Mouse (Mus musculus) heart, embryonic 16.5 days (tissue): ENCODE measurements at regions not wholly inside any gene's neighbourhood (a gene's known extent, or its start where the extent isn't known, plus 50 kb on each side); places are given as distances from the start of the nearest gene placed in this dataset.

ENCODE experiments used
- ATAC-seq: fragments of 200-750 bp; cut with Nextera tagmentation; replicated peaks from 2 replicates; pipeline ENCODE4 v1.8.0; 2017; ENCODE audit warnings: moderate number of reproducible peaks; ENCODE audit not compliant: insufficient read depth, low FRiP score; ENCODE audit errors: extremely low read depth
- H3K27ac ChIP-seq: fragments of 300-500 bp; sonication (generic); 2 replicates; pipeline ENCODE4 v1.5.1; 2014; ENCODE audit warnings: mild to moderate bottlenecking, low read length, control low read depth, moderate library complexity
- H3K27me3 ChIP-seq: fragments of 300-500 bp; sonication (generic); 2 replicates; pipeline ENCODE4 v1.6.1; 2014; ENCODE audit warnings: low read length, mixed read lengths; ENCODE audit not compliant: control insufficient read depth, insufficient read depth
- H3K36me3 ChIP-seq: fragments of 300-500 bp; sonication (generic); 2 replicates; pipeline ENCODE4 v1.6.1; 2014; ENCODE audit not compliant: control insufficient read depth, insufficient read depth
- H3K4me1 ChIP-seq: fragments of 300-500 bp; sonication (generic); 2 replicates; pipeline ENCODE4 v1.6.1; 2014; ENCODE audit warnings: low read length, mixed read lengths; ENCODE audit not compliant: control insufficient read depth, insufficient read depth
- H3K4me2 ChIP-seq: fragments of 300-500 bp; sonication (generic); 2 replicates; pipeline ENCODE4 v1.6.1; 2014; ENCODE audit warnings: low read depth, mild to moderate bottlenecking, control low read depth, low read length
- H3K4me3 ChIP-seq: fragments of 300-500 bp; sonication (generic); 2 replicates; pipeline ENCODE4 v1.5.1; 2014; ENCODE audit warnings: mild to moderate bottlenecking, control low read depth, low read length
- H3K9ac ChIP-seq: fragments of 300-500 bp; sonication (generic); 2 replicates; pipeline ENCODE4 v1.6.1; 2014; ENCODE audit warnings: low read length, control low read depth
- H3K9me3 ChIP-seq: fragments of 300-500 bp; sonication (generic); replicated peaks from 2 replicates; pipeline ENCODE4 v1.6.1; 2016; ENCODE audit warnings: low read length; ENCODE audit not compliant: control insufficient read depth
- WGBS: fragments of 180-500 bp; shearing (Covaris S2); extraction: QIAGEN DNeasy Blood & Tissue Kit; methylation state at CpG from one replicate; pipeline ENCODE4 v1.1.7; 2014; 5-methylcytosine and 5-hydroxymethylcytosine counted together

DNA sequence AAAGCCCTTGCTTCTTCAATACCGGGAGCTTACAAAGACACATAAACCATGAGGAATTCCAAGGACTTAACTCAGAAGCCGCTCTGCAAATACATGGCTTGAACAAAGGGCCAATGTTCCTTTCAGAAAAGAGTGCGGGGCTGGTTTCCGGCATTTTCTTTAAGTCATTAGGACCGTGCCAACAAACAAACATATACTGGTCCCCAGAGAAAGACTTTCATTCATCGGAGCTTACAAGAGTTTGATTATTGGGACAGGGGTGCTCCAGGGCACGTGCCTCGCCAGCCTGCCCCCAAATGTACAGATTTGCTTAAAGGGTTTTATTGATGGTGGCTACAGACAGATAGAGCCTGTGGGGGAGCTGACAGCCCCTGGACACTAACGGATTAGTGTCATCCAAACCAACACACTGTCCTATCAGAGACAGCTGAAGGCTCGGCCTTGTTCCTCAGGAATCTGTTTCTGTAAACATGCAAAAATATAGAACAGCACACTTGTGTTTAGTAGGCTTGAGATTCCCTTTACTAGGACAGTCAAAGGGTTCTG is 169.4 kb downstream of the Gsdmc2 start:
- no peak for ATAC-seq
- Histone ChIP-seq H3K4me1 (no peaks in the 10 kb centered on the region), H3K27ac (no peak overlapping the region), H3K9me3 (no peaks in the 10 kb centered on the region), H3K9ac (no peak overlapping the region), H3K27me3 (no peaks in the 10 kb centered on the region), H3K36me3 (no peaks in the 10 kb centered on the region), H3K4me3 (no peak overlapping the region), H3K4me2 (no peak overlapping the region)
- 75% methylated on average over 10 of the region's 10 CpGs for WGBS

DNA sequence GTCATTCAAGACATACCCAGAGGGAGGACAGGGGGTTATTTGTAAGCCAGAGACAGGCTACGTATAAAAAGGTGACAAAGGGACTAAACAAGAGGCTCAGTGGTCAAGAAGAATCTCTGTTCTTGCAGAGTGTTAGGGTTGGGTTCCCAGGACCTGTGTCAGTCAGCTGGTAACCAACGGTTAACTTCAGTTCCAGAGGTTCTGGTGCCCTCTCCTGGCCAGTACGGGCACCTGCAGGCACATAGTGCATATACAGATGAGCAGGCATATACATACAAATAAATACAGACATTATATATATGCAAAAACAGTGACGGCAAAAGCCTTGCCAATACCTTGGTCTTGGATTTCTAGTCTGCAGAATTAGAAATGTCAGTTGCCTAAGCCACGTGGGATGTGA is 170.6 kb downstream of the Gsdmc2 start:
- Histone ChIP-seq H3K4me1 (no peaks in the 10 kb centered on the region), H3K4me2 (no peak overlapping the region)

DNA sequence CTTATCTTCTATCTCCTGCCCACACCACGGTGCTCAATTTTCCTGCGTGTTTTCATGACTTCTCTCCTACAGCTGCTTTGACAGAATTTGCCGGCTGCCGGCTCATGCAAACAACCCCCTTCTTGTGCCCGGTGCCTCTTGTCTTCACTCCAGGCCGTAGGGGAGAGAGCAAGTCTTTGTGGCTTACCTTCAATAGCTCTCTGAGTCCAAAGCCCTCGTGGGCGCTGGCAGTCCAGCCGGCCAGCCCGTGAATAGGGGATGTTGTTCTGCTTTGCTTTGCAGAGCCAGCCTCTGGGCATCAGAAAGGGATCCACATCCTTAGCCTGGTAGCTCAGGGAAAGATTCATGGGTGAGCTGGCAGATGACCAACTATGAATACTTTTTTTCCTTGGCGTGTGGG is 173.9 kb downstream of the Gsdmc2 start:
- no peak for ATAC-seq

More for the DNA sequence above, 170.6 kb downstream of the Gsdmc2 start:
- Histone ChIP-seq H3K9me3 (no peaks in the 10 kb centered on the region), H3K9ac (no peak overlapping the region), H3K36me3 (no peaks in the 10 kb centered on the region), H3K27ac (no peak overlapping the region), H3K27me3 (no peaks in the 10 kb centered on the region), H3K4me3 (no peak overlapping the region)
- 87% methylated on average over 5 of the region's 5 CpGs for WGBS
- no peak for ATAC-seq

DNA sequence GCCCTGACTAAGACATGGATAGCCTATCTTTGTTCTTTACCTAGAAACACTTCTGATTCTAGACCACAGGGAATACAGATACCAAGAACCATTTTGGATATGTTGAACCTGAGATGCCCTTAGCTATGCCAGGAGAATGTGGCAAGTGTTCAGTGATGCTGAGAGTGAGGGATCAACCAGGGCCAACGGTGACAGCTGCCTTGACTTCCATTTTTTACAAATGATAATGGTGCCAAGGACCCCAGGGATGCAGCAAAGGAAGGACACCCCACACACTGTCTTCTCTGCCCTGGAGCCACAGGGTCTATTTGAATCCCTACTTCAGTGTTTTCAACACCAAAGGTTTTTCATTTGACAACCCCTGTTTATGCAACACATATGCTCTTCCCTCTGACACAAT is 174.4 kb downstream of the Gsdmc2 start:
- Histone ChIP-seq H3K4me2 (no peak overlapping the region), H3K27ac (no peak overlapping the region), H3K9me3 (no peaks in the 10 kb centered on the region), H3K4me3 (no peak overlapping the region), H3K27me3 (no peaks in the 10 kb centered on the region), H3K36me3 (no peaks in the 10 kb centered on the region), H3K4me1 (no peaks in the 10 kb centered on the region), H3K9ac (no peak overlapping the region)
- 67% methylated on average over 1 of the region's 1 CpGs for WGBS
- no peak for ATAC-seq

More for the DNA sequence above, 173.9 kb downstream of the Gsdmc2 start:
- Histone ChIP-seq H3K4me2 (no peak overlapping the region), H3K27me3 (no peaks in the 10 kb centered on the region), H3K9ac (no peak overlapping the region), H3K4me1 (no peaks in the 10 kb centered on the region), H3K36me3 (no peaks in the 10 kb centered on the region), H3K9me3 (no peaks in the 10 kb centered on the region), H3K27ac (no peak overlapping the region), H3K4me3 (no peak overlapping the region)
- 68% methylated on average over 11 of the region's 11 CpGs for WGBS

DNA sequence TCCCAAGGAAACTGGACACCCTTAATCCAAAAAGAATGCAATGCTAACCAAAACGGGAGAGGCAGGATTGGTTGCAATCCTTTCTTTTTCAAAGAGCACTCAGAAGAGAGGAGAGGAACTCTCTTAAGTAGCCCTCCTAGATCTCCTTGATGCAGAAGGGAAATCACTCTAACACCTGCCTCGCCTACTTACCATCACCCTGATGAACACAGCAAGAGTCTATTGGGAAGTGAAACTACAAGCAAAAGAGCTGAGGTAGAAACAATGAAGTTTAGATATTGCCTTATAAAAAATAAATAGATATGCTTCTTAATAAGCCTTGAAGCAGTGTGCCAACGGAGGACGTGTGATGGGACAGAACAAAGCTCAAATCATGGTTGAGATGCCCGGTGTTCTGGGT is 177.4 kb downstream of the Gsdmc2 start:
- no peaks in the 10 kb centered on the region for H3K27me3 ChIP-seq
- no peak overlapping the region for H3K4me2 ChIP-seq
- H3K9ac ChIP-seq, result no peak overlapping the region
- H3K27ac ChIP-seq, result no peak overlapping the region
- H3K4me1 ChIP-seq, result no peaks in the 10 kb centered on the region
- ATAC-seq, result no peak
- H3K36me3 ChIP-seq, result no peaks in the 10 kb centered on the region
- H3K4me3 ChIP-seq, result no peak overlapping the region
- H3K9me3 ChIP-seq, result no peaks in the 10 kb centered on the region
- 78% methylated on average over 5 of the region's 5 CpGs for WGBS

DNA sequence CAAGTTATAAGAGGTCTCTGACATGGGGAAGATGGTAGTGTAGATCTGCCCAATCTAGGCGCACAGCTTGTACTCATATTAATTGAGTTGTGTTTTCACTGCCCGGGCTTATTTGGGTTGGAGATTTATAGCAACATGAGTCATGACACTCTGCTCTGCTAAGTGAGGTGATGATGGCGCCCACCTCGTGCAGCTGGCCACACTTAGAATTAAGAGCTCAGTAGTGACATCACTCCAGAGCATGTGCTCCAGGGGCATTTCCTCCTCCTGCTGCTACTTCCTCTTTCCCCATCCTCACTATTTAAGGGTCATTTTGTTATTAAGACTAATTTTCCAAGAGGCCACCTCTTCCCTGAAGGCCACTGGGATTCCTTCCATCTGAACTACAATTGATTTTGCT is 179.5 kb downstream of the Gsdmc2 start:
- Histone ChIP-seq H3K4me2 (no peak overlapping the region), H3K27ac (no peak overlapping the region), H3K27me3 (no peaks in the 10 kb centered on the region), H3K9me3 (no peaks in the 10 kb centered on the region), H3K9ac (no peak overlapping the region), H3K4me1 (no peaks in the 10 kb centered on the region), H3K4me3 (no peak overlapping the region), H3K36me3 (no peaks in the 10 kb centered on the region)
- 62% methylated on average over 4 of the region's 4 CpGs for WGBS
- ATAC-seq, result no peak

DNA sequence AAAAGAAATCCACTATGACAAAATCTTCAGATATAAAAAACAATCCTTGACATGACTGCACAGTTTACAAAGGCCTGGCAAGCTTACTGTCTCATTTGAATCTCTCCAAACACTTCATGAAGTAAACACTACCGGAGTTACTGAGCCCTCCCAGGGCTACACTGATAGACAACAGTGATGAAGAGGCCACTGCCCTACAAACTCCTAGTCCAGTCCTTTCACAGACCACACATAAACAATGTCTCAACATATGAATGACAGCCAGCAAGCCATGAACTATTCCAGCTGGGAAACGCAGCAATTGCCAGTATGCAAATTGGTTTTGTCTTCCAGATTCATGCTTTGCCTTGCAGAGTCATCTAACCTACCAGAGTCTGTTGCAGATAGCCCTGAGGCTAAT is 180.1 kb downstream of the Gsdmc2 start:
- WGBS, result 57% methylated on average over 2 of the region's 2 CpGs

DNA sequence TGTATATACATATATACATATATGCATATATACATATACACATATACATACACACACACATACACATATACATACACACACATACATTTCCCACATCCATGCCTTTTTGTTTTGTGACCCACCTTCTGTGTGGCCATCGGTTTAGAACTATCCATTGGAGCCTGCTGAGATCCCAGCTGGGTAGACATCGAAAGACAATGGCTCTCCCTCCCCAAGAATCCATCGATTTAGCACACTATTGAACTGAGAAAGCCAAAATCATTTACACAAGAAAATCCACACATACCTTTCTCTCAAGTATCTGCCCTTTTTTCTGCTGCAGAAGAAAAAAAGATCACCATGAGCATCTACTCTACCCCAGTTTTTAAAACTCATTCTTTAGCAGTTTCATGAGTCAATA is 182.8 kb downstream of the Gsdmc2 start:
- no peak overlapping the region for H3K4me3 ChIP-seq
- no peaks in the 10 kb centered on the region for H3K27me3 ChIP-seq
- no peaks in the 10 kb centered on the region for H3K36me3 ChIP-seq
- 83% methylated on average over 3 of the region's 3 CpGs for WGBS
- H3K9ac ChIP-seq, result no peak overlapping the region
- no peak overlapping the region for H3K27ac ChIP-seq
- no peaks in the 10 kb centered on the region for H3K9me3 ChIP-seq
- H3K4me2 ChIP-seq, result no peak overlapping the region
- H3K4me1 ChIP-seq, result peaks cover 5% of the 10 kb centered on the region
- ATAC-seq, result no peak

More for the DNA sequence above, 180.1 kb downstream of the Gsdmc2 start:
- no peak overlapping the region for H3K9ac ChIP-seq
- H3K36me3 ChIP-seq, result no peaks in the 10 kb centered on the region
- no peak for ATAC-seq
- H3K4me2 ChIP-seq, result no peak overlapping the region
- H3K4me1 ChIP-seq, result no peaks in the 10 kb centered on the region
- H3K4me3 ChIP-seq, result no peak overlapping the region
- H3K27ac ChIP-seq, result no peak overlapping the region
- no peaks in the 10 kb centered on the region for H3K9me3 ChIP-seq
- no peaks in the 10 kb centered on the region for H3K27me3 ChIP-seq

DNA sequence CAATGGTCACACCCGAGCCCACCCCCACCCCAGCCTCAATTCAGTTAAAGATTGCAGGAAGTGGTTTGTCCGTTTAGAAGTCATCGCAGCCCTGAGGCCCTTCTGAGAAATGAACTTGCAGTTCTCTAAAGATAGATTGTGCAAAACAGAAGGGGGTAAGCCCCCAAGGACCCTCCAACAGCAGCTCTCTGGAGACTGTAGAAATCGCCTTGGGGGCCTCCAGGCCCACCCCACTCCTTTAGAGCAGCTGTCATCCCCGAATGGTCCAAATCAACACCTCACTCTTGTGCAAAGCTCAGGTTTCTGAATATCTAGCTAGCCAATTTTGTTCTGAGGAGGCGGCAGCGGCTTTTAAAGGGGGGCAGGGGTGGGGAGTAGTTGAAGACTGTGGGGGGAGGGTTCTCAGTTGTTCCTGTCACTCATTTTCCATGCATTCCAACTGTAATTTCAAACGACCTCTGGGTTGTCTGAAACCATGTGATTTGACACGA is 186.9 kb downstream of the Gsdmc2 start:
- H3K4me3 ChIP-seq, result no peak overlapping the region
- H3K9ac ChIP-seq, result no peak overlapping the region
- no peak overlapping the region for H3K4me2 ChIP-seq
- 39% methylated on average over 9 of the region's 9 CpGs for WGBS
- H3K27me3 ChIP-seq, result no peaks in the 10 kb centered on the region
- peak overlapping the region; percentile 48; the same call in 1 of the 2 replicates for H3K27ac ChIP-seq
- H3K4me1 ChIP-seq, result peaks cover 5% of the 10 kb centered on the region
- H3K9me3 ChIP-seq, result no peaks in the 10 kb centered on the region
- no peaks in the 10 kb centered on the region for H3K36me3 ChIP-seq
- no peak for ATAC-seq
